Mouse (Mus musculus) gastrocnemius, postnatal 25 days (tissue): ENCODE results near the gene Pgf. TPM values are rescaled to one million over a fixed set of nuclear protein-coding genes. Genes with fewer than 3 reads are reported as not detected.

Source experiments
- DNase-seq: peaks from one replicate; pipeline ENCODE4 v3.0.0; 2022
- long read RNA-seq, 2 experiments: library from polyadenylated mRNA; stranded (forward); transcript quantifications; one replicate each; pipeline ENCODE4 v2.0.0; 2021
- total RNA-seq, 2 experiments: library from RNA; stranded (reverse); gene quantifications; 1 replicate in 1 of 2; 2 replicates in 1 of 2; pipeline ENCODE4 v1.2.3; 2021

Gene Pgf
- total RNA-seq: 1 to 10 TPM; 1.3 to 1.8 TPM
- long read RNA-seq, experiment 1, partial matches to known transcripts: 0 of 1 reads
- long read RNA-seq, experiment 1, other reads (novel, unspliced or antisense): 0 of 1 reads
- long read RNA-seq, experiment 2, partial matches to known transcripts: 0 of 2 reads
- long read RNA-seq, experiment 2, other reads (novel, unspliced or antisense): 0 of 2 reads

GRCm38 (mm10) chr12:85177740-85178239 lies at the start of gene Pgf:
Gene Pgf (minus strand): TSS chr12:85177790.
- DNase-seq: no peak

- peak; percentile 53 for DNase-seq
Measured at GRCm38 (mm10) chr12:85227227-85227626, 49.6 kb upstream of the Pgf start.

DNA sequence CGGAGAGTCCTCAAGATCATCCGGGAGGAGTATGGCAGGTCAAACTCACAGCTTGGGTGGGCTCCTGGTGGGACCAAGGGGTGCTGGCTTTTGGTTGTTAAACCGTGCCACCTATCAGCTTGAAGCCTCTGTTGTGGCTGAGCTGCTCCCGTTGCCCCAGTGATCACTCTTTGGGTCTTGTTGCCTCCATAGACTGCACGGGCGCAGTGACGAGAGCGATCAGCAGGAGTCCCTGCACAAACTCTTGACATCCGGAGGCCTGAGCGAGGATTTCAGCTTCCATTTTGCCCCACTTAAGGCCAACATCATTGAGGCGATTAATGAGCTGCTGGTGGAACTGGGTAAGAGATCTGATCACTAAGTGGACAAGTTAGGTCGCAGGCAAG lies 42.3 kb upstream of the Pgf start:
- no peak for DNase-seq

- DNase-seq: peak; percentile 99
Measured at GRCm38 (mm10) chr12:85219236-85219904, 41.8 kb upstream of the Pgf start, which contains the start of gene Eif2b2. Gene Eif2b2 (plus strand): TSS chr12:85219481.

- DNase-seq: no peak
Measured at GRCm38 (mm10) chr12:85217733-85218310, 40.2 kb upstream of the Pgf start.

GRCm38 (mm10) chr12:85215031-85215430 lies 37.4 kb upstream of the Pgf start:
- DNase-seq: no peak

DNA sequence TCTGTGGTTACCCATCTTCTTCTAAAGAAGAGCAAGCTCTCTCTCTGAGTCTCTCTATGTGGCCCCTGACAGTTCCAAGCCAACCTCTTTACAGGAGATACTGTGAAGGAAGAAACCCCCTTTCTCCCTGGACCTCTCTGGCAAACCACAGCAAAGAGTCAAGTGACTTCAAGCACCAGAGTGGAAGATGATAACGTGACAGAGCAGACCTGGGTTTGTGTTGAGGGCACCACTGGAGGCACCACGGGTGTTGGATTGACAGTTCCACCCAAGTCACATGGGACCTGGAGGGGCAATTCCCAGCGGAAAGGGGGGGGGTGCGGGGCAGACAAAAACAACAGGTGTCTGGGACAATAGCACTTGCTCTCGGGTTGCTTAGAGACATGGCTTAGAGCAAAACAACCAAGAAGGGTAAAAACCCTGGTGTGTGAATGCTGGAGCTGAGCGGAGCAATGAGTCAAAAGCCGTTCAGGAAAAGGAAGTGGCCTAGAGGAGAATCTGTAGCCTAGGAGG lies 31.2 kb upstream of the Pgf start:
- no peak for DNase-seq

GRCm38 (mm10) chr12:85205425-85205824 lies 27.8 kb upstream of the Pgf start:
- DNase-seq: no peak

DNA sequence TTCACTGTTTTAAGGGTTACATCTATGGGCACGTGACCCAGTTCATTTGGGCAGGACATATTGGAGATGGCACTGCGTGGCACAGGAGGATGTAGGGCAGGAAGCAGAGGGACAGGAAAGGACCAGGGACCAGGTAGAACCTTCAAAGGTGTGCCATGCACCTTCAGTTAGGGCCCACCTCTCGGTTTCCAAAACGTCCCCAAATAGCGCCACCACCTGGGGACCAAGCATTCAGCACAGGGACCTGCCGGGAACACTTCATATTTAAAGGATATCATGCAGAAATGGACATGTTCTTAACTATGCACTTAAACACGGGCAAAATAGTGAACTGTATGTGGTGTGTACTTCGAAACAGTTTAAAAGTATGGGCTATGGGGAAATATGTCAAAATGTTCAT lies 26.5 kb upstream of the Pgf start:
- DNase-seq: no peak

- no peak for DNase-seq
Measured at GRCm38 (mm10) chr12:85203699-85204098, 26.1 kb upstream of the Pgf start.

DNA sequence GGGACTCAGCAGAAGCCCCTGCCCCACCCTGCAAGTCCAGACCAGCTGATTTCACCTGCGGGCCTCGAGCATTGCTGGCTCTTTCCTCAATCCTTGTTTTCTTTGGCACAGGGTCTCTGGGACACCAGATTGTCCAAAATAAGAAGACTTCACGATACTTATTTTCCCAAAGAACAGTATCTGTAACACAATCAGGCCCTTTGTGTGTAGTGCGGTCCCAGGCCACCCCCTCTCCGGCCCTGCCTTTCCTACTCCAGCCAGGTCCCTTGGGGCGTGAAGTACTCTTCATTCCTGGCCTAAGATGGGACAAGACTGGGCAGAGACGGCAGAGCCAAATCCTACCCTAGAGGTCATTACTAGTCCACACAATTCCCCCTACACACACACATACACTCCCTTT lies 24.6 kb upstream of the Pgf start:
- no peak for DNase-seq

- no peak for DNase-seq
Measured at GRCm38 (mm10) chr12:85201830-85202147, 24.2 kb upstream of the Pgf start.

DNA sequence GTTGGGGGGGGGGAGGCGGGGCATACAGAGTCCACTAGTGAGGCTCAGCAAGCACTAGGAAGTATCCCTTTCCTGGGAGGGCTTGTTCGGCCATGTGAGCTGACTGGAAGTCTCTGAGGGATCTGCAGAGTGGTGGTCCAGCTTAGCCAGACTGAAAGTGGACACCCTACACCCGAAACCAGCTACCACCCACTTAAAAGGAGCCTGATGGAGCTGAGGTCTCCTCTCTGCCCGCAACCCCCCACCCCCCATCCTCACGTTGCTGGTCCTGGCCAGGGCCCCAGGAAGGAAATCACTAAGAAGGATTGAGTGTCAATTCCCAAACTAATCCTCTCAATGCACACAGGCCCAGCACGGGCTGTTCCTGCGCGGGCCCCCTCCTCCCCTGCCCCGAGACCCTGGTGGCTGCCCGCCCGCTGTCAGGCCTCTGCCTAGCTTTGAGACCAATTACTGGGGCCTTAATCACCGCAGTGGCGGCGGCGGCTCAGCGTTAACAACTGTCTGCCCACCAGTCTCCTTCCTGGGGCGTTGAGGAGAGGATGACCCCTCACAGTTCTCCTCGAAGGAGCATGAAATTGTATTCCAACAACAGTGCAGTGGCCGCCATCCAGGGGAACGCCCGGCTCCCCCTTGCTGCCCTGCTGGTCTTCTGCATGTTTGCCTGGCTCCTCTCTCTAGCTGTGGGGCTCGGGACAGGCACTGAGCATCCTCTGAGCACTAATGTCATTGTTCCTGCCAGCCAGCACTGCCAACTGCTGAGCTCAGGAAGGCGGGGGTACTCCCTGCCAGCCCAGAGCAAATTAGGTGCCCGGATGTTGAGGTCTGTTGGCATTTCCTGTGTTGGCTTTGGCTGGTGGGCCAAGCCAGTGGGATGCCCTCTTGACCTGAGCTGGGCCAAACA lies 23.6 kb upstream of the Pgf start:
- DNase-seq: no peak

- no peak for DNase-seq
Measured at GRCm38 (mm10) chr12:85199954-85200353, 22.4 kb upstream of the Pgf start.

DNA sequence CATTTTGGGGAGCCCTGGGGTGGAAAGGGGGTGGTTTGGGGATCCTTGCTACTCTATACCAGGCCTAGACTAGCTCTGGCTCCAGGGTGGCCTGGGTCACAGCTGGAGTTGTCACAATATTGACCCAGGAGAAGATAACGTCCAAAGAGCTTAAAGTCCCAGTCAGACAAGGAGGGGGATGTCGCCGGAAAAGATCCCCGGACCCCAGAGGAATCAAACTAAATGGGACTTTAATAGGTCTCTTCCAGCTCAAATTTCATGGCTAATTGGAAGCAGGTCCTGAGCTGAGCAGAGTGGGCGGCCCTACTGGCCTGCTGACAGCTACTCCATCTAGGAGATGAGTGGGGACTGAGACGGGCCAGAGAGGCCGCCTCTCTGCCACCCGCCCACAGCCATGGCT lies 20.3 kb upstream of the Pgf start:
- DNase-seq: no peak

GRCm38 (mm10) chr12:85197371-85197770 lies 19.8 kb upstream of the Pgf start:
- DNase-seq: no peak

DNA sequence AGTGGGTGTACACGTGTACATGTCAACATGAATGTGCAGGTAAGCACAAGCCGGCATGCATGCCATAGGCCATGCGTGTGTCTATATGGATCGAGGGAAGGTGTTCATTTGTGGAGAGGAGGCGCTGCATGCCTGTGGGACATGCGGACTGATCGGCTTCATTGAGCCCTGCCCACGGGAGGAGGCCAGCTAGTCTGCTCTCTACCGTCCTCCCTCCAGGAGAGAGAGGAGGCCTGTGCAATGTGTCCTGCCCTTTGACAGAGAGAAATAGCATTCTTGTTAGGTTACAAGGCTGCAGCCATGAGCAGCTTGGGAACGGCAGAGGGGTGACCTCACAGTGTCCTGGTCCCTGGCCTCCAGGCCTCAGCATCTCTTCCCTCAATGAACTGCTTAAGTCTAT lies 18.6 kb upstream of the Pgf start:
- DNase-seq: no peak

DNA sequence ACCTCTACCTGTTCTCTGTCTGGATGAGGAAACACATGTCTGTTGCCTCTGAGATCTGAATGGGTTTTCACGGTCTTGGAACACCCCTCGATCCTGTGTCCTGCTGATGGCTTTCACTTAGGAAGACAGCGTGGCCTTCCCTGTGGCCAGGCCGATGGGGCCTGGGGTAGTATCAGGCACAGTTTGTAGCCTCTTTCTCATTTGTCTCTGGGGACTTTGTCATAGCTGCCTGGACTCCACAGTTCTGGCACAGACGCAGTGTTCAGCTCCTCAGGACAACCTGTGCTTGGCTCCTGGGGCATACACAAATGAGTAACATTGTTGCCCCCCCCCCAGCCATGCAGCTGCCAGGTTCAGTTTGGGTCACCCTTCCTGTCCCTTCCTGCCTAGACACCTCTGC lies 17.5 kb upstream of the Pgf start:
- DNase-seq: peak; percentile 65

GRCm38 (mm10) chr12:85194623-85195018 lies 17.0 kb upstream of the Pgf start:
- peak; percentile 83 for DNase-seq

DNA sequence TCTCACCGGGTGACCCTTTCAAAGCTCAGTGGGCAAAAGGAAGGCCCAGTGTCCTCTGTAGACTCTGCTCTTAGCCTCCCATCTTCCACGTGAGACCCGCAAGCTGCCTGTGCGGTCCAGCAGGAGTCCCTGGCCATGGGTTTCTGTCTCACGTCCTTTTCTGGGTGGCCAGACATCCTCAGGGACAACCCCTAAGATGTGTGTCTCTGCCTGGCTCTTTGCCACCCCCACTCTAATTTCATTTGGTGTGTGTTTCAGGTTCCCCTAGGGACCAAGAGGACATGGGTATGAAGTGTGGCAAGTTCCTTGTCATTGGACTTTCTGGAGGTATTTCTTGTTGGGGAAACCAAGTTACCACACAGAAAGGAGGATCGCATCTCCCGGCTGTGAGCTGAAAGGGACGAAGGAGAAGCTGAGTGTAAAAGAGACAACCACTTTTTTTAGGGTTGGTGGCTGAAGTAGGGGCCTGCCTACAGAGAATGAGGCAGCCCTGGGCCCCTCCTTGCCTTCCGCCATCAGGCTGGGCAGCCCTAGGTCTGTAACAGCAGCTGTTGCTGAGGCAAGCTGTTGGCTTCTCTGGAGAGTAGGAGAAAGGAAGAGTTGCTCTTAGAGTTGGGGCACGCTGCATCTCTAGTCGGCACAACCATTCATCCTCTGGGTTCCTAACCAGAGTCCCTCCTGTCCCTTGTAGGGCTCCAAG lies 16.5 kb upstream of the Pgf start:
- DNase-seq: peak; percentile 75

GRCm38 (mm10) chr12:85193146-85193545 lies 15.6 kb upstream of the Pgf start:
- no peak for DNase-seq
